Mouse (Mus musculus): ENCODE results near the gene Fbxl16.

DNA sequence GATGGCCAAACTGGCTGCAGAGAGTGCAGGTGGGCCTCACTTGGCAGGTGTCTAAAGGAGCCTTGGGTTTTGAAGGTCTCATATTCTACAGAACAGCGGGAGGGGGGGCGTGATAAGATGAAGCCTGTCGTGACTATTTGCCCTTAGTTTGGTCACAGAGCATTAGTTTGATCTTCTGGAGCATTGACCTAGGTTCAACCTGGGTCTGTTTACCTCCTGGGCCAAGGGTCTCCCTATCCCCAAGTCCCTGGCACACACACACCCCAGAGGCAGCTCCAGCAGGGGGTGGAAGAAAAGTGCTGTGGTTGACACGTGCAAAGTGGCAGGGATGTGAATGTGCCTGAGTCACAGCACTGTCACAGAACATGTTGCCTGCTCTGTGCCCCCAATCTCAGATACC, 2.0 kb downstream of the Fbxl16 start:
- TF ChIP-seq CTCF (IDR thresholded peaks at IDR 0.05; ENCODE audit: low read depth) (no peak), EP300 (IDR thresholded peaks at IDR 0.05; ENCODE audit: low read depth) (no peak)
